Mouse (Mus musculus) Patski (cell line): Measurements from ENCODE around the gene Pde11a. TPM values are rescaled to one million over a fixed set of nuclear protein-coding genes. Genes with fewer than 3 reads are reported as not detected.

Experiments
- ATAC-seq: fragments of 100-300 bp; one replicate; pipeline ENCODE4 v1.8.0; 2021
- CTCF ChIA-PET: fragments of 350-600 bp; sonication (Branson Sonifier 250); formaldehyde crosslinking; loops from one replicate; lab custom pipeline; 2022; ENCODE audit warnings: inconsistent platforms; lab: Charles Lee
- POLR2A ChIA-PET: fragments of 350-600 bp; sonication (Branson Sonifier 250); formaldehyde crosslinking; loops from one replicate; lab custom pipeline; 2022; ENCODE audit warnings: antibody characterized with exemption, inconsistent platforms; lab: Charles Lee
- DNase-seq: peaks from one replicate; pipeline ENCODE4 v3.0.0-alpha.2; 2011; ENCODE audit warnings: low read depth, low spot score
- H3K27me3 ChIP-seq: fragments of 371-371 bp; one replicate; pipeline ENCODE4 v1.5.1; 2021
- CTCF ChIP-seq: fragments of 100-300 bp; IDR thresholded peaks from one replicate; pipeline ENCODE4 v1.5.1; 2021
- in situ Hi-C: fragments of 300-500 bp; cut with MboI; formaldehyde crosslinking; loops from 3 replicates; pipeline ENCODE4 v1.11.1; 2018; ENCODE audit warnings: low pct_unique_long_range_greater_than_20kb, mixed read lengths
- polyA plus RNA-seq: library from polyadenylated mRNA; unstranded; gene quantifications from one replicate; pipeline ENCODE4 v1.2.3, GENCODE M21; 2021

The Pde11a gene
- polyA plus RNA-seq, 1 experiment from 2014 or later: 0.04 TPM

- ChIA-PET POLR2A (no interaction called here), CTCF (no interaction called here)
- ATAC-seq: no peak
- in situ Hi-C loops: no loop called here
- no peak for TF ChIP-seq CTCF
- H3K27me3 ChIP-seq: peaks cover 10% of the 10 kb centered on the region
- DNase-seq: no peak
Measured at GRCm38 (mm10) chr2:76002899-76003298, 335.7 kb downstream of the Pde11a start.

GRCm38 (mm10) chr2:76001392-76001791 is 337.2 kb downstream of the Pde11a start:
- peaks cover 7% of the 10 kb centered on the region for H3K27me3 ChIP-seq
- ChIA-PET POLR2A (interaction anchor here (0.6 kb wide), 1 partner anchor 1836 kb away, joined by 4 read pairs; no protein-coding TSS in a partner anchor), CTCF (interaction anchor here (1.0 kb wide), 1 partner anchor 16 kb away, joined by 5 read pairs; no protein-coding TSS in a partner anchor)
- TF ChIP-seq CTCF: peak; percentile 66
- DNase-seq: no peak
- peak; percentile 25 for ATAC-seq
- in situ Hi-C loops: no loop called here

GRCm38 (mm10) chr2:75999636-76000035 is 338.9 kb downstream of the Pde11a start:
- in situ Hi-C loops: no loop called here
- no peak for DNase-seq
- POLR2A ChIA-PET: no interaction called here
- ATAC-seq: no peak
- no peak for TF ChIP-seq CTCF
- H3K27me3 ChIP-seq: no peaks in the 10 kb centered on the region
- CTCF ChIA-PET: interaction anchor here (1.3 kb wide), 1 partner anchor 14 kb away, joined by 3 read pairs; no protein-coding TSS in a partner anchor

GRCm38 (mm10) chr2:75998692-75999091 is 339.9 kb downstream of the Pde11a start:
- POLR2A ChIA-PET: interaction anchor here (0.6 kb wide), 1 partner anchor 45 kb away, joined by 3 read pairs; no protein-coding TSS in a partner anchor
- CTCF ChIA-PET: interaction anchor here (0.9 kb wide), 1 partner anchor 14 kb away, joined by 4 read pairs; no protein-coding TSS in a partner anchor
- ATAC-seq (no peak), DNase-seq (no peak)
- in situ Hi-C loops: no loop called here
- no peak for TF ChIP-seq CTCF
- H3K27me3 ChIP-seq: no peaks in the 10 kb centered on the region

GRCm38 (mm10) chr2:75997726-75998125 is 340.8 kb downstream of the Pde11a start:
- DNase-seq: no peak
- POLR2A ChIA-PET: no interaction called here
- in situ Hi-C loops: no loop called here
- H3K27me3 ChIP-seq: peaks cover 3% of the 10 kb centered on the region
- CTCF ChIA-PET: interaction anchor here (0.9 kb wide), 1 partner anchor 13 kb away, joined by 4 read pairs; no protein-coding TSS in a partner anchor
- no peak for TF ChIP-seq CTCF
- no peak for ATAC-seq

GRCm38 (mm10) chr2:75994841-75995240 is 343.7 kb downstream of the Pde11a start:
- CTCF ChIA-PET: interaction anchor here (2.8 kb wide), 1 partner anchor 9 kb away, joined by 7 read pairs; no protein-coding TSS in a partner anchor
- POLR2A ChIA-PET: no interaction called here
- ATAC-seq (no peak), DNase-seq (no peak)
- no peak for TF ChIP-seq CTCF
- in situ Hi-C loops: no loop called here
- peaks cover 5% of the 10 kb centered on the region for H3K27me3 ChIP-seq

- no peak for ATAC-seq
- POLR2A ChIA-PET: no interaction called here
Measured at GRCm38 (mm10) chr2:75991581-75992205, 346.9 kb downstream of the Pde11a start.

GRCm38 (mm10) chr2:75990885-75991539 is 347.6 kb downstream of the Pde11a start:
- in situ Hi-C loops: no loop called here
- ChIA-PET POLR2A (no interaction called here), CTCF (no interaction called here)
- peak; percentile 59 for TF ChIP-seq CTCF
- ATAC-seq (no peak), DNase-seq (no peak)
- peaks cover 5% of the 10 kb centered on the region for H3K27me3 ChIP-seq

More at GRCm38 (mm10) chr2:75991581-75992205, 346.9 kb downstream of the Pde11a start:
- CTCF ChIA-PET: no interaction called here
- peaks cover 5% of the 10 kb centered on the region for H3K27me3 ChIP-seq
- TF ChIP-seq CTCF: no peak
- DNase-seq: no peak
- in situ Hi-C loops: no loop called here

- in situ Hi-C loops: loop anchor here (5.0 kb wide), 1 partner anchor 78 kb away; no protein-coding TSS in a partner anchor
- POLR2A ChIA-PET: no interaction called here
- no peak for DNase-seq
- no peak for ATAC-seq
- TF ChIP-seq CTCF: no peak
- H3K27me3 ChIP-seq: peaks cover 5% of the 10 kb centered on the region
- CTCF ChIA-PET: no interaction called here
Measured at GRCm38 (mm10) chr2:75989694-75990093, 348.9 kb downstream of the Pde11a start.

GRCm38 (mm10) chr2:75988779-75989363 is 349.7 kb downstream of the Pde11a start:
- ChIA-PET POLR2A (interaction anchor here (0.6 to 0.7 kb wide), 3 partner anchors 79 to 353 kb away, joined by 3 to 5 read pairs (median 3); no protein-coding TSS in a partner anchor), CTCF (interaction anchor here (1.1 kb wide), 1 partner anchor 80 kb away, joined by 3 read pairs; no protein-coding TSS in a partner anchor)
- in situ Hi-C loops: loop anchor here (5.0 kb wide), 1 partner anchor 78 kb away; no protein-coding TSS in a partner anchor
- no peak for DNase-seq
- no peak for ATAC-seq
- peaks cover 5% of the 10 kb centered on the region for H3K27me3 ChIP-seq
- no peak for TF ChIP-seq CTCF
